Mouse (Mus musculus) frontal cortex, postnatal 10 days (tissue): ENCODE data around the gene Gm17402.

Experiments
- DNase-seq, 2 experiments: peaks; one replicate each; pipeline ENCODE4 v3.0.0; 2022; ENCODE audit warnings: low spot score in 2 of 2, mixed read lengths in 1 of 2

Gm17402 gene

GRCm38 (mm10) chr3:67375063-67375462 is at the start of gene Gm17402:
TSS of gene Gm17402 (minus strand) at chr3:67375163.
- no peak for DNase-seq

- no peak for DNase-seq
Observed at GRCm38 (mm10) chr3:67378215-67378614, 3.3 kb upstream of the Gm17402 start.

GRCm38 (mm10) chr3:67374360-67374778 is 594 bp downstream of the Gm17402 start:
- DNase-seq: no peak

- DNase-seq: peak; percentile 84 to 90
Observed at GRCm38 (mm10) chr3:67373872-67374271, 1.1 kb downstream of the Gm17402 start, which contains the start of gene Mlf1. TSS of gene Mlf1 (plus strand) at chr3:67374097.

GRCm38 (mm10) chr3:67372781-67373180 is 2.2 kb downstream of the Gm17402 start:
- no peak for DNase-seq

- no peak for DNase-seq
Observed at GRCm38 (mm10) chr3:67372194-67372593, 2.8 kb downstream of the Gm17402 start.

GRCm38 (mm10) chr3:67369407-67370079 is 5.4 kb downstream of the Gm17402 start:
- DNase-seq: no peak

- no peak for DNase-seq
Observed at GRCm38 (mm10) chr3:67367481-67367880, 7.5 kb downstream of the Gm17402 start.

GRCm38 (mm10) chr3:67366087-67366892 is 8.7 kb downstream of the Gm17402 start:
- no peak for DNase-seq

- no peak for DNase-seq
Observed at GRCm38 (mm10) chr3:67358376-67358775, 16.6 kb downstream of the Gm17402 start.

GRCm38 (mm10) chr3:67352763-67353149 is 22.2 kb downstream of the Gm17402 start:
- DNase-seq: no peak

GRCm38 (mm10) chr3:67352128-67352762 is 22.7 kb downstream of the Gm17402 start:
- no peak for DNase-seq

GRCm38 (mm10) chr3:67351406-67352127 is 23.4 kb downstream of the Gm17402 start:
- no peak for DNase-seq

- no peak for DNase-seq
Observed at GRCm38 (mm10) chr3:67346674-67347073, 28.3 kb downstream of the Gm17402 start.

- DNase-seq: peak in 1 of 2 experiments; percentile 58
Observed at GRCm38 (mm10) chr3:67344599-67344998, 30.4 kb downstream of the Gm17402 start.

GRCm38 (mm10) chr3:67343004-67343662 is 31.8 kb downstream of the Gm17402 start:
- no peak for DNase-seq

GRCm38 (mm10) chr3:67340921-67341320 is 34.0 kb downstream of the Gm17402 start:
- DNase-seq: no peak

GRCm38 (mm10) chr3:67339558-67339957 is 35.4 kb downstream of the Gm17402 start:
- no peak for DNase-seq

GRCm38 (mm10) chr3:67322422-67322821 is 52.5 kb downstream of the Gm17402 start:
- no peak for DNase-seq
